Mouse (Mus musculus) ES-E14 (cell line): ENCODE measurements at regions not wholly inside any gene's neighbourhood (a gene's known extent, or its start where the extent isn't known, plus 50 kb on each side); places are given as distances from the start of the nearest gene placed in this dataset.

ENCODE experiments used
- CHD2 ChIP-seq: IDR thresholded peaks from 2 replicates; pipeline ENCODE4 v1.6.1; 2014; ENCODE audit warnings: mild to moderate bottlenecking, low read depth, low read length, inconsistent platforms
- MAFK ChIP-seq: IDR thresholded peaks from 2 replicates; pipeline ENCODE4 v1.6.1; 2014; ENCODE audit warnings: mild to moderate bottlenecking, low read depth, low read length, inconsistent platforms; ENCODE audit not compliant: insufficient read depth
- ZC3H11A ChIP-seq: IDR thresholded peaks from 2 replicates; pipeline ENCODE4 v1.6.1; 2012; ENCODE audit warnings: low read depth, mild to moderate bottlenecking, inconsistent platforms, low read length, borderline replicate concordance

GRCm38 (mm10) chr8:29274668-29275067 is 1827.2 kb downstream of the Poteg start:
- no peak for TF ChIP-seq ZC3H11A
- no peak for TF ChIP-seq MAFK
- no peak for TF ChIP-seq CHD2
